Mouse (Mus musculus): ENCODE measurements around the gene Med13.

Gene Med13

DNA sequence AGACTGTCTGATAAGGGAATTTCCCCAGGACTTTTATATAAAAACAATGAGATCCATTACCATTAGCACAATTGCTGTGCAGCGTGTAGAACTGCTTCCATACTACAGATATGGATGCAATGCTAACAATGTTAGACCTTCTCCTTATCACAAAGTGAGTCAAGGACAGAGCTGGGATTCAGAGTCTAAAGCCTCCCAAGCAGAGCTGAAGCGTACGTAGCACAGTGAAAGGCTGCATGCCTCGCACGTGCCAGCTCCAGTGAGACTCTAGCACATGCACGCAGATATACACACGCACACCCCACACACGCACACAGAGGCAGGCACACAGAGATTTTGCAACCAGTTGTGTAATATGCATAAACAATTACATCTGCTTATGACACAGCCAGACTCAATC lies 71.7 kb downstream of the Med13 start:
- peak; percentile 14 for DNase-seq

DNA sequence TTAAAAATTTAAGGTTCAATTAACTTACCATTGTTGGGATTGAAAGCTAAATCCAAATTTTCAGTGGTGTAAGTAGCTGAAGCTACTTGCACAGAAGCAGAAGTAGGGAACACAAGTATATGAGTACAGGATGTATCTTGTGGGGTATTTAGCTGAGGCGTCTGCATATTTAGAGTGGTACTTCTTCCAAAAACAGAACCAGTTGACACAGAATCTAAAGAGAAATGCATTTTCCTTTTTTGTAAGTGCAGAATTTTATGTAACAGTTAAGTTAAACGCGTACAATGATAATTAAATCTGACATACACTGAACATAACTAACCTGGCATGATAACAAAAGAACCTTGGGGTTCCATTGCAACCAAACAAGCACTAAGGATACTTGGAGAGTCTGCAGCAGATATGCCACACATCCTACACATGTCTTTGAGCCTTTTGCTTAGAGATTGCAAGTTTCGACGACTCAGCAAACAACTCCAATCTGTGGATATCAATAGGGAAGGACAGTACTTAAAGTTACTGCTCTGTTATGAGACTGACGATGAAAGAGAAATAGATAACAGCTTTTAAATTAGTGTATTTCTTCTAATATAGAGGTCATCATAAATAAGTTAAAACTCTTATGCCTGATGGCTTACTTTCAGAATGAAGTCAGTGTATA lies 78.8 kb downstream of the Med13 start:
- DNase-seq: no peak

DNA sequence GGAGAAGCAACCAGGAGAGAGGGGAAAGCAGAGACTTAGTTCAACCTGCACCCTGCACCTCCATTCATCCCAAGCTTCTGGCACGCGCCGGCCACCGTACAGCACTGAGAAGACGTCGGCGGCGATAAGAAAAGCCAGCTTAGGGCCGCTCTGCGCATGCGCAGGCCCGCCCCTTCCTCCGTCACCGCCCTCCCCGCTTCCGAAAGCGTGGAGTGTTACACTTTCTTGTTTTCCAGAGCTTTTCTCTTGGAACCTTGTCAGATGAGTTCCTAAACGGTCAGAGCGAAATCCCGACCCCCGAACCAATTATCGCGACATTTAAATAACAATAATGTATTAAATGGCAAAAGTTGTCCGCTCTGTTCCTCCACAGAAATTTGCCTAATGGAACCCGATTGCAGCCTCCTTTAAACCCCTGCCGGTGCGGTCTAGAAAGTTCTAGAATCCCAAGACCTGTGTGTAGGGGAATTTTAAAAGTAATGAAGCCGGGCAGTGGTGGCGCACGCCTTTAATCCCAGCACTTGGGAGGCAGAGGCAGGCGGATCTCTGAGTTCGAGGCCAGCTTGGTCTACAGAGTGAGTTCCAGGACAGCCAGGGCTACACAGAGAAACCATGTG lies 99.8 kb downstream of the Med13 start, which contains the start of gene Ints2:
Gene Ints2 (minus strand): TSS at position 116 of the 617 bp plus-strand sequence.
- DNase-seq: peak; percentile 95

- DNase-seq: no peak
These were observed 100.3 kb downstream of the Med13 start for GRCm38 (mm10) chr11:86257054-86257453.

DNA sequence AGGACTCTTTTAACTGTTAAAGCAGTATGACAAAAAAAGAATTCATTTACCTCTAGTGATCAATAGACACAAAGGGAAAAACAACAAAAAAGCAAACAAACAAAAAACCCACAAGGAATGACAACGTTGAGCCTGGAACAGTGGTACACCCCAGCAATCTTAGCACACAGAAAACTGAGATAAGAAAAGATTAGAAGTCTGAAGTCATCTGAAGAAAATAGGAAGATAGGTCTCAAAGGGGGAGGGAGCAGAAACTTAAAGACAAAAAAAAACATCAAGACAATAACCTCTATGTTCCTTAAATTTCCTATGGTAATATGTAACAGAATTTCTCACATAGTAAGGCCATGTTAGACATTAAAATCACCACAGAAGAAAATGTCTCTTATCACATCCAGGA lies 104.1 kb downstream of the Med13 start:
- DNase-seq: no peak

DNA sequence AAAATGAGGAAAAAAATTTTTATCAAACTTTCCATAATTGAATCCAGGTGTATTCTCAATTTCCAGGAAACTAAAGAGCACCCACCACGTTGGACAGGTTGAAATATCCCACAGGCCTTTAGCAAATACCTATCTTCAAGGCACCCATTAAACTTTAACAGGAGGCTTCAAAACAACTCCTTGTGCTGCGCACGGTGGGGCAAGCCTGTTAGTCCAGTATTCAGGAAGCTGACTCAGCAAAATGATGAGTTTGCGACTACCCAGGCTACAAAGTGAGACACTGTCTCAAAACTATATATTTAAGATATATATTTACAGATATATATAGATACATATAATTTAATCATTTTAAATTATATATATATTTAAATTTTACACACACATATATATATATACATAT lies 125.0 kb downstream of the Med13 start:
- no peak for DNase-seq

DNA sequence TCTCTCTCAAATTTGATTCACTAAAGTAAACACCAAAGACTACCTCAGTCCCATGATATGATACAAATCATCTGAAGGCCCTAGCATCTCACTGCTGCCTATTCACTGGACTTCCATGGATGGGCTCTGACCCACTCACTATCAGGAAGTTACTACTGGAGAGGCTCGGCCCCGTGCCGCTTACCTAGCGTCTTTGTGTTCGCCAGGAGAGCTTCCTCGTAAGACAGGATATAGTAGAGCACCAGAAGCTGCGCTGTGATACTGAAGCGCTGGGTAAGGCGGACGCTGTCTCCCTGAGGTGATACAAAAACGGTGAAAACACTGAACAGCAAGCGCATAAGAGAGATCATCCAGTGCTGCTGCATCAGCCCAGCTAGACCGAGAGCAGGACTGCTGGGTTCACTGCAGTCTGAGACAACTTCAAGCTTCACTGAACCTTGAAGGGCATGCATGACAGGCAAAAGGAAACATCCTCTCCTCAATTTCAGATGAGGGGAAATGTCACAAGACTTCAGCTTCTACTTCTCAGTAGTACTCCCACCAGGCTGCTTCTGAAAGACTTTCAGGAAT lies 125.5 kb downstream of the Med13 start:
- no peak for DNase-seq

GRCm38 (mm10) chr11:86226646-86227180 lies 130.7 kb downstream of the Med13 start:
- no peak for DNase-seq

DNA sequence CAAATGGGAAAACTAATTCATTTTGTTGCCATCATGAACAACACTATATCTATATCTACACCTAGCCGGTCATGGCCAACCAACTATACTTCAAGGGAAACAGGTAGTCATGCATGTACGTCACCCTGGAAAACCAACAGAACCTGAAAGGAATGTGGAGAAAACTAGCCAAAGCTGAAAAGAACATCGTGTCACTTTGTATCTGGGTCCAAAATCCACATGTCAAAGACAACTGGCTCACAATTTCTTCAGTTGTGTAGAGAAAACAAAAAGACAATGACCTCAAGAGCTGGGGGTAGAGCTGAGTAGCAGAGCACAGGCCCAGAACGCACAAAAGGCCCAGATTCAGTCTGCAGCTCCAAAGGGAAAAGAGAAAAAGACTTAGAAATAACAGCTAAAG lies 131.6 kb downstream of the Med13 start:
- DNase-seq: no peak

Measured in right cerebral cortex, adult 18-20 months (tissue).